Mouse (Mus musculus): ENCODE results near the gene Krtap21-1. TPM values are rescaled to one million over a fixed set of nuclear protein-coding genes. Genes with fewer than 3 reads are reported as not detected.

Gene Krtap21-1
- not detected for total RNA-seq (2021)

DNA sequence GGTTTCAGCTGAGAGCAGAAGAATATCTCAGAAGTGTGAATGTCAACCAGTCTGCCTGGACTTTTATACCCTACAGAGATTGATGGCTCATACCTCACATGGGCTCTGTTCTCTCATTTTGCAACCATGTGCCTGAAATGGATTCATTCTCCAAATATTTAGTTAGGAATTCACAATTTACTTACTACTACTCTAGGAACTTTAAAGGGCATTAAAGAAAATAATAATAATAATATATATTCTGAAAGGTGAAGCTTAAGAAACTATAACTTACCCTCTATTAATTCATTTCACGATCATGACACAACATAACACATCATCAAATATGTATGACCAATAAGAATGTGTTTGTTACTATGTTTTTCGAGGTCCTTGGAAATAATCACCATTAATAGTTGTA lies at the start of gene Krtap21-1:
Gene Krtap21-1, minus strand, starts transcription at position 101 of the 400 bp plus-strand sequence.
- no peak for DNase-seq
- intact Hi-C loops (cut with DNase I), result no loop called here

GRCm38 (mm10) chr16:89429586-89429985 lies 25.9 kb upstream of the Krtap21-1 start:
- intact Hi-C loops (cut with DNase I), result no loop called here
- DNase-seq, result peak in 1 of 2 experiments; percentile 17

- peak; percentile 25 to 30 for DNase-seq
- intact Hi-C loops (cut with DNase I), result no loop called here
These were observed 21.6 kb upstream of the Krtap21-1 start for GRCm38 (mm10) chr16:89425310-89425709.

GRCm38 (mm10) chr16:89420011-89420410 lies 16.3 kb upstream of the Krtap21-1 start, which contains the start of gene Krtap6-2:
Gene Krtap6-2 (minus strand): TSS chr16:89420111.
- intact Hi-C loops (cut with DNase I), result no loop called here
- DNase-seq, result no peak

DNA sequence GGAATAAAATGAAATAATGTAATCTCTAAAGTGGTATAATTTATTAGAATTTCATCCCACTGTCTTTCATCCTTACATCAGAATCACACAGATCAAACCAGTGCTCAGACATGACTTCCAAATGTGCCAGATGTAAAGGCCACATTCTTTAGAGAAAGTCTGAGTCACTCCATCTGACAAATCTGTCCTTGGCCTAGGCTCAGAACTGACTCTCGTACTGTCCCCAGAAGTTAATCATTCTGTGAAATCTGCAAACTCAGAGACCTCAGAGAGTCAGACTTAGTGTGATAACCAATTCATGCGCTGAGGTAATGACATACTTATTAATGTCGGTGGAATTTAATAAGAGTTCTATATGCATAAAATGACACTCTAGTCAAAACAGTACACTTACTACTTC lies 12.6 kb upstream of the Krtap21-1 start:
- intact Hi-C loops (cut with DNase I), result no loop called here
- DNase-seq, result no peak

DNA sequence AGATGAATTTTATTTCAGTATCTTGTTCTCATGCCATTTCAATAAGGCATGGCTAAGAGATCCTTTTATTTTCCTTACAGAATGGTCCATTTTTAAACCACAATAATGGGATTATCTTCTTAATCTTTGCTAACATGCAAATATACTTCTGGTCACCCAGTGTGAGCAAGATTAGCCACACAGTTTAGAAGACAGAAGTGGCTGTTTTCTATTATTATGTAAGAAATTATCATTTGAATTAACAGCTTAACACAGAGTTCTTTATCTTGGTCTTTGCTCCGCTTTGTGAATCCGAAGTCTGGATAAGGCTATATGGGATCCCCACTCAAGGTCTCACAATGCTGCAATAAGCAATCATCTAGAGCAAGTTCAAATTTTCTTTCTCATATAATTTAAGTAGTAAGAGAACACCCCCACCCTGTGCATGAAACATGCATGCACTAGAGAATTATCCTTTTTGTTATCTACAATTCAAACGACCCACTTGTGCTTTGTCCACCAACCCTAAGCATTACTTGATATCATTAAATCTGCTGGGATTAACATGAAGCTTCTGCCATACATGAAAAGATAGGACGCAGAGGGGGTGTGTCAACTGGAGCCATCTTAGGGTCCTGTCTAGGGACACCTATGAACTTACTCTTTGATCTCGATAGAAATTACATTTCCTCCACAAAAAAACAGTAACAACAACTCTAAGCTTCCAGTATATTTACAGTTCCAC lies 6.8 kb upstream of the Krtap21-1 start:
- DNase-seq, result no peak
- intact Hi-C loops (cut with DNase I), result no loop called here

- no peak for DNase-seq
- intact Hi-C loops (cut with DNase I), result no loop called here
These were observed 30.8 kb downstream of the Krtap21-1 start for GRCm38 (mm10) chr16:89372734-89373461.

Other genes starting within 250 kb of the Krtap21-1 start
- gene Gm9789, start 245.9 kb downstream of the Krtap21-1 start, total RNA-seq (2021), result not detected
- gene Gm7735, start 234.4 kb downstream of the Krtap21-1 start, total RNA-seq (2021), result not detected
- not detected for gene 1110057P08Rik, start 229.1 kb downstream of the Krtap21-1 start, total RNA-seq (2021)
- not detected for gene Krtap20-2, start 198.0 kb downstream of the Krtap21-1 start, total RNA-seq (2021)
- not detected for gene Krtap6-2, start 16.2 kb upstream of the Krtap21-1 start, total RNA-seq (2021)
- gene Krtap8-1, start 84.1 kb upstream of the Krtap21-1 start, total RNA-seq (2021), result not detected
- gene Krtap7-1, start 104.5 kb upstream of the Krtap21-1 start, total RNA-seq (2021), result not detected
- gene Krtap11-1, start 167.3 kb upstream of the Krtap21-1 start, total RNA-seq (2021), result not detected

Measured in heart, postnatal 10 days (tissue).